Mouse (Mus musculus) neural tube, embryonic 11.5 days (tissue): ENCODE measurements around the gene Ttll8. TPM values are rescaled to one million over a fixed set of nuclear protein-coding genes. Genes with fewer than 3 reads are reported as not detected.

Source experiments
- ATAC-seq: fragments of 200-750 bp; cut with Nextera tagmentation; 2 replicates; pipeline ENCODE4 v1.8.0; 2017; ENCODE audit warnings: moderate number of reproducible peaks, mild to moderate bottlenecking, moderate TSS enrichment, moderate library complexity; ENCODE audit not compliant: insufficient read depth, low FRiP score, low TSS enrichment
- DNase-seq: peaks from one replicate; pipeline ENCODE4 v3.0.0-alpha.2; 2015; ENCODE audit warnings: low spot score
- H3K27ac ChIP-seq: fragments of 300-500 bp; sonication (generic); 2 replicates; pipeline ENCODE4 v1.5.1; 2014; ENCODE audit warnings: low read depth, mild to moderate bottlenecking, low read length
- H3K27me3 ChIP-seq: fragments of 300-500 bp; sonication (generic); 2 replicates; pipeline ENCODE4 v1.6.1; 2014; ENCODE audit warnings: mild to moderate bottlenecking, low read length, mixed read lengths; ENCODE audit not compliant: control insufficient read depth, insufficient read depth
- H3K36me3 ChIP-seq: fragments of 300-500 bp; sonication (generic); 2 replicates; pipeline ENCODE4 v1.6.1; 2014; ENCODE audit warnings: mild to moderate bottlenecking, low read length, moderate library complexity, mixed read lengths; ENCODE audit not compliant: control insufficient read depth, insufficient read depth
- H3K4me1 ChIP-seq: fragments of 300-500 bp; sonication (generic); 2 replicates; pipeline ENCODE4 v1.6.1; 2014; ENCODE audit warnings: low read length, mixed read lengths; ENCODE audit not compliant: control insufficient read depth, insufficient read depth
- H3K4me2 ChIP-seq: fragments of 300-500 bp; sonication (generic); 2 replicates; pipeline ENCODE4 v1.6.1; 2014; ENCODE audit warnings: low read depth, mild to moderate bottlenecking, moderate library complexity
- H3K4me3 ChIP-seq: fragments of 300-500 bp; sonication (generic); 2 replicates; pipeline ENCODE4 v1.5.1; 2014; ENCODE audit warnings: low read depth, low read length
- H3K9ac ChIP-seq: fragments of 300-500 bp; sonication (generic); 2 replicates; pipeline ENCODE4 v1.6.1; 2014; ENCODE audit warnings: mild to moderate bottlenecking, low read length
- H3K9me3 ChIP-seq: fragments of 300-500 bp; sonication (generic); 2 replicates; pipeline ENCODE4 v1.6.1; 2016; ENCODE audit warnings: low read length; ENCODE audit not compliant: control insufficient read depth
- WGBS: fragments of 180-500 bp; shearing (Covaris S2); extraction: QIAGEN DNeasy Blood & Tissue Kit; methylation state at CpG from one replicate; pipeline ENCODE4 v1.1.7; 2014; 5-methylcytosine and 5-hydroxymethylcytosine counted together
- polyA plus RNA-seq: library from polyadenylated mRNA; unstranded; fragments of >200 nt; fragmentation: Nextera tagmentation; extraction: Ambion mirVana; gene quantifications from 2 replicates; pipeline ENCODE4 v1.2.1, GENCODE M21; 2014

The Ttll8 gene
- polyA plus RNA-seq, 1 experiment from 2014 or later, result not detected

DNA sequence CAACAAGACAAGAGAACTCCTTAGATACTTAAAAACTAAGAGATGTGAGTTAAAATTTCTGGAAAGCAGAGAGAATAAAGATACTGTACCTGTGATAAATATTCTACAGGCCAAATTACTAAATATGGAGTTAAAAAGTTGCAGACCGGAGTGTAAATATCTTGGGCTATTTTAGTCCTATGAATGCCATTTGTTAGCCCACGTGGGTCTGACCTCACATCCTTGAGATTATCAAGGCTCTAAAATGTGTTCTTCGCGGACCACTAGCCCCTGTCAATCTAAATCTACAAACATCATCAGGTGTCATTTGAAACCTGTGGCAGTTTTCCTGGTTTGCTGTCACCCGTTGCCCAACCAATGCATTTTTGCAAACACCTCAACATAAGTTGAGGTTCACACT lies 11.4 kb downstream of the Ttll8 start:
- WGBS, result 76% methylated on average over 5 of the region's 5 CpGs
- no peak for DNase-seq
- Histone ChIP-seq H3K36me3 (no peaks in the 10 kb centered on the region), H3K4me3 (no peak overlapping the region), H3K27ac (no peak overlapping the region), H3K4me2 (no peak overlapping the region), H3K4me1 (no peaks in the 10 kb centered on the region), H3K9me3 (no peaks in the 10 kb centered on the region), H3K9ac (no peak overlapping the region), H3K27me3 (no peaks in the 10 kb centered on the region)
- ATAC-seq, result no peak

GRCm38 (mm10) chr15:88937291-88937650 lies 16.9 kb downstream of the Ttll8 start:
- H3K4me1 ChIP-seq, result no peaks in the 10 kb centered on the region
- no peaks in the 10 kb centered on the region for H3K36me3 ChIP-seq
- no peak overlapping the region for H3K27ac ChIP-seq
- no peak overlapping the region for H3K4me2 ChIP-seq
- no peaks in the 10 kb centered on the region for H3K27me3 ChIP-seq
- no peaks in the 10 kb centered on the region for H3K9me3 ChIP-seq
- WGBS, result 87% methylated on average over 2 of the region's 2 CpGs
- DNase-seq (no peak), ATAC-seq (no peak)
- H3K9ac ChIP-seq, result no peak overlapping the region
- H3K4me3 ChIP-seq, result no peak overlapping the region

GRCm38 (mm10) chr15:88936619-88937290 lies 17.5 kb downstream of the Ttll8 start:
- ATAC-seq, result no peak
- Histone ChIP-seq H3K4me2 (no peak overlapping the region), H3K4me1 (no peaks in the 10 kb centered on the region), H3K9ac (no peak overlapping the region), H3K9me3 (no peaks in the 10 kb centered on the region), H3K27ac (no peak overlapping the region), H3K4me3 (no peak overlapping the region), H3K27me3 (no peaks in the 10 kb centered on the region), H3K36me3 (no peaks in the 10 kb centered on the region)
- no peak for DNase-seq
- 70% methylated on average over 6 of the region's 6 CpGs for WGBS

DNA sequence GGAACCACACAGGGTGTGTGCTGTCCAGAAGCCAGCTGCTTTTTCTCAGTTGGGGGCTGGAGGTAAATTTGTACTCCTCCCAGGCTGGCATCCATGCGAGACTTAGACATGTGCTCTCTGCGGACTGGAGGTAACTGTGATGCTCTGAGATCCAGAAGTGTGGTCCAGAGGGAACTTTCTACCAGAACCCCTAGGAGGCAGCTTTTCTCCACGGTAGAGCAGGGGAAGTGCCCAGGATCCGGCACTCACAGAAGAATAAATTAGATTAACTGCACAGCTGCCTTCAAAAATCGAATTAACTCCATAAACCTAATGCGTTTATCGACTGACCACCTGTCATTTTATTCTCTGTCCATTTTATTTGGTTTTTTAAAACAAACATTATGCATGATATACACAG lies 20.1 kb downstream of the Ttll8 start:
- Histone ChIP-seq H3K4me2 (no peak overlapping the region), H3K9me3 (no peaks in the 10 kb centered on the region), H3K27me3 (no peaks in the 10 kb centered on the region), H3K4me3 (no peak overlapping the region), H3K9ac (no peak overlapping the region), H3K4me1 (no peaks in the 10 kb centered on the region), H3K36me3 (no peaks in the 10 kb centered on the region), H3K27ac (no peak overlapping the region)
- ATAC-seq, result no peak
- 67% methylated on average over 7 of the region's 7 CpGs for WGBS
- no peak for DNase-seq

GRCm38 (mm10) chr15:88932667-88933066 lies 21.6 kb downstream of the Ttll8 start:
- no peak for ATAC-seq
- Histone ChIP-seq H3K27me3 (no peaks in the 10 kb centered on the region), H3K9me3 (no peaks in the 10 kb centered on the region), H3K27ac (no peak overlapping the region), H3K4me1 (no peaks in the 10 kb centered on the region), H3K4me2 (no peak overlapping the region), H3K9ac (no peak overlapping the region), H3K36me3 (no peaks in the 10 kb centered on the region), H3K4me3 (no peak overlapping the region)
- 90% methylated on average over 10 of the region's 10 CpGs for WGBS
- no peak for DNase-seq

GRCm38 (mm10) chr15:88921992-88922310 lies 32.3 kb downstream of the Ttll8 start:
- no peaks in the 10 kb centered on the region for H3K4me1 ChIP-seq
- H3K4me2 ChIP-seq, result no peak overlapping the region
- DNase-seq (no peak), ATAC-seq (no peak)
- no peak overlapping the region for H3K27ac ChIP-seq
- H3K9me3 ChIP-seq, result no peaks in the 10 kb centered on the region
- H3K36me3 ChIP-seq, result no peaks in the 10 kb centered on the region
- H3K4me3 ChIP-seq, result no peak overlapping the region
- no peak overlapping the region for H3K9ac ChIP-seq
- 75% methylated on average over 6 of the region's 6 CpGs for WGBS
- H3K27me3 ChIP-seq, result no peaks in the 10 kb centered on the region

GRCm38 (mm10) chr15:88921131-88921991 lies 32.9 kb downstream of the Ttll8 start:
- no peak overlapping the region for H3K4me2 ChIP-seq
- H3K9me3 ChIP-seq, result no peaks in the 10 kb centered on the region
- H3K27me3 ChIP-seq, result no peaks in the 10 kb centered on the region
- no peak overlapping the region for H3K9ac ChIP-seq
- H3K27ac ChIP-seq, result no peak overlapping the region
- H3K36me3 ChIP-seq, result no peaks in the 10 kb centered on the region
- peak; percentile 65 for DNase-seq
- WGBS, result 30% methylated on average over 12 of the region's 12 CpGs
- ATAC-seq, result no peak
- no peaks in the 10 kb centered on the region for H3K4me1 ChIP-seq
- no peak overlapping the region for H3K4me3 ChIP-seq

- DNase-seq (no peak), ATAC-seq (no peak)
- H3K9ac ChIP-seq, result no peak overlapping the region
Measured at GRCm38 (mm10) chr15:88920065-88920464, 34.2 kb downstream of the Ttll8 start.

GRCm38 (mm10) chr15:88919328-88919727 lies 34.9 kb downstream of the Ttll8 start:
- Histone ChIP-seq H3K27me3 (no peaks in the 10 kb centered on the region), H3K4me1 (no peaks in the 10 kb centered on the region), H3K9me3 (no peaks in the 10 kb centered on the region), H3K27ac (no peak overlapping the region), H3K4me2 (no peak overlapping the region), H3K36me3 (no peaks in the 10 kb centered on the region), H3K4me3 (no peak overlapping the region), H3K9ac (no peak overlapping the region)
- no peak for DNase-seq
- no peak for ATAC-seq
- 85% methylated on average over 12 of the region's 12 CpGs for WGBS

More at GRCm38 (mm10) chr15:88920065-88920464, 34.2 kb downstream of the Ttll8 start:
- Histone ChIP-seq H3K27ac (no peak overlapping the region), H3K36me3 (no peaks in the 10 kb centered on the region), H3K4me1 (no peaks in the 10 kb centered on the region), H3K27me3 (no peaks in the 10 kb centered on the region), H3K4me3 (no peak overlapping the region), H3K9me3 (no peaks in the 10 kb centered on the region), H3K4me2 (no peak overlapping the region)
- WGBS, result 90% methylated on average over 1 of the region's 1 CpGs
